Mouse (Mus musculus) 3T3-L1 (cell line): ENCODE measurements at regions not wholly inside any gene's neighbourhood (a gene's known extent, or its start where the extent isn't known, plus 50 kb on each side); places are given as distances from the start of the nearest gene placed in this dataset.

Experiments used
- DNase-seq: peaks from one replicate; pipeline ENCODE4 v3.0.0-alpha.2; 2015; ENCODE audit warnings: low read depth, low spot score

- no peak for DNase-seq
Observed at GRCm38 (mm10) chr14:61893786-61894185, 286.5 kb downstream of the Kcnrg start.

GRCm38 (mm10) chr14:61896879-61897278 is 289.6 kb downstream of the Kcnrg start:
- no peak for DNase-seq

GRCm38 (mm10) chr14:61898664-61899063 is 291.4 kb downstream of the Kcnrg start:
- DNase-seq, result no peak

- DNase-seq, result no peak
Observed at GRCm38 (mm10) chr14:61904426-61905124, 297.3 kb downstream of the Kcnrg start.

GRCm38 (mm10) chr14:61918113-61918512 is 310.9 kb downstream of the Kcnrg start:
- no peak for DNase-seq

- no peak for DNase-seq
Observed at GRCm38 (mm10) chr14:61931811-61932210, 324.6 kb downstream of the Kcnrg start.

- no peak for DNase-seq
Observed at GRCm38 (mm10) chr14:61941682-61942081, 334.4 kb downstream of the Kcnrg start.

- DNase-seq, result no peak
Observed at GRCm38 (mm10) chr14:61945659-61946058, 338.4 kb downstream of the Kcnrg start.

- no peak for DNase-seq
Observed at GRCm38 (mm10) chr14:61949446-61949845, 342.2 kb downstream of the Kcnrg start.

- no peak for DNase-seq
Observed at GRCm38 (mm10) chr14:61950004-61950403, 342.4 kb upstream of the Rnaseh2b start.

- DNase-seq, result no peak
Observed at GRCm38 (mm10) chr14:61953029-61953428, 339.4 kb upstream of the Rnaseh2b start.

- DNase-seq, result no peak
Observed at GRCm38 (mm10) chr14:61955416-61955815, 337.0 kb upstream of the Rnaseh2b start.

GRCm38 (mm10) chr14:61960243-61960957 is 332.0 kb upstream of the Rnaseh2b start:
- no peak for DNase-seq

GRCm38 (mm10) chr14:61968467-61968866 is 323.9 kb upstream of the Rnaseh2b start:
- no peak for DNase-seq

GRCm38 (mm10) chr14:61968957-61969535 is 323.3 kb upstream of the Rnaseh2b start:
- DNase-seq, result no peak

- DNase-seq, result no peak
Observed at GRCm38 (mm10) chr14:61970591-61970990, 321.8 kb upstream of the Rnaseh2b start.

GRCm38 (mm10) chr14:61971100-61972088 is 321.0 kb upstream of the Rnaseh2b start:
- DNase-seq, result no peak

GRCm38 (mm10) chr14:61975301-61975732 is 317.1 kb upstream of the Rnaseh2b start:
- no peak for DNase-seq

GRCm38 (mm10) chr14:61980581-61980980 is 311.8 kb upstream of the Rnaseh2b start:
- no peak for DNase-seq

- DNase-seq, result no peak
Observed at GRCm38 (mm10) chr14:61985575-61985974, 306.8 kb upstream of the Rnaseh2b start.

GRCm38 (mm10) chr14:61986203-61986602 is 306.2 kb upstream of the Rnaseh2b start:
- no peak for DNase-seq
